Mouse (Mus musculus) small intestine, adult 2 months (tissue): Measurements from ENCODE around the gene Gm10337.

ENCODE experiments used
- CTCF ChIP-seq: fragments of 200-500 bp; IDR thresholded peaks from 2 replicates; pipeline ENCODE4 v1.5.1; 2012; ENCODE audit warnings: low read depth, mild to moderate bottlenecking, control low read depth, inconsistent platforms, low read length, moderate library complexity, mixed read lengths; ENCODE audit not compliant: insufficient replicate concordance, insufficient read length; ENCODE audit errors: extremely low read depth
- POLR2A ChIP-seq: fragments of 200-500 bp; IDR thresholded peaks from 2 replicates; pipeline ENCODE4 v1.6.1; 2012; ENCODE audit warnings: low read depth, mild to moderate bottlenecking, control low read depth, inconsistent platforms, low read length, moderate library complexity

DNA sequence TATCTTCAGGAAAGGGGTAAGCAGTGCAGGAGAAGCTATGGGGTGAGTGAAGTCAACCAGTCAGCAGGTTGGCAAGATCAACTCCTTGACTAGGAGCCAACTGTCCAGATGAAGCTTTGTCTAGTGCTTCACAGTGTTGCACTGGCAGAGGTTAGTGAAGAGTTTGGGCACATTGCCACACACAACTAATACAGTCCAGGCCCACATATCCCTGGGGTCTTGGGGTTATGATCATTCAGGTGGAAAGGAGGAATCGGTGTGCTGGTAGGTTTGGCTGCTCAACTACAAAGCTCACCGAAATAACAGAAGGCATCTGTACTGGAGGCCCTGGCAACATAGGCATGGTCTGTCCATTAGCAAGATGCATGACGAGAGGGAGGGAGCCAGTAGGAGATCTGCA, 44.0 kb downstream of the Gm10337 start:
- no peak for TF ChIP-seq POLR2A
- no peak for TF ChIP-seq CTCF
